Mouse (Mus musculus): ENCODE measurements around the gene Plekhg5.

The Plekhg5 gene

GRCm38 (mm10) chr4:152153771-152154177 is 81.5 kb downstream of the Plekhg5 start:
- peak; percentile 93 for DNase-seq

GRCm38 (mm10) chr4:152155019-152155418 is 82.7 kb downstream of the Plekhg5 start:
- DNase-seq, result no peak

DNA sequence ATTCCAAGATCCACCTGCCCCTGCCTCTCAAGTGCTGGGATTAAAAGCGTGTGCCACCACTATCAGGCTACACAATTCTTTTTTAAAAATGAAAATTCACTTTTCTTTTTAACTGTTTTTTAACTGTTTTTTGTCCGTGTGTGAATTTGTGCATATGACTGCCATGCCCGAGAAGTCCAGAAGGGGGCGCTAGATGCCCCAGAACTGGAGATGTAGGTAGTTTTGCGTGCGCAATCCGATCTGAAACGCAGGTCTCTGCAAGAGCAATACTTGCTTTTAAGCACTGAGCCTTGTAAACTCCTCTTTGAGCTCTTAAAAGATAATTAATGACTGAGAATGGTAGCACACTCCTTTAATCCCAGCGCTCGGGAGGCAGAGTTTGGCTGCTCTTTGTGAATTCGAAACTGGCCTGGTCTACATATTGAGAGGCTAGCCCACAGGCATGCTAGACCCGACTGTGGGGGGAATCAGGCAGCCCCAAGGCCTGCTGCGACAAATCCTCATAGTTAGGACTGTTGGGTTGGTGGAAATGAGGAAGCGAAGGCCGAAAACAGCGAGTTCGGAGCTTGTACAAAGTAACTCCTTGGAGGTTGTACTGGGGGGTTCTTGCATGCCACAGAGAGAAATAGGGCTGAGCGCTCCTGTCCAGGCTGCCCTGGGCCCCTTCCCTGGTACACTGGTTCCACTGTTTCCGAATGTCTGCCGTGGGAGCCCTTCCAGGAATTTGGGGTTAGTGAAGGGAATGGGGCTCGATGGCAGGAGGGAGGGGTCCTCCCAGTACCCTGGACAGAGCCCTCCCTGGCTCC is 85.7 kb downstream of the Plekhg5 start:
- DNase-seq, result peak; percentile 56

DNA sequence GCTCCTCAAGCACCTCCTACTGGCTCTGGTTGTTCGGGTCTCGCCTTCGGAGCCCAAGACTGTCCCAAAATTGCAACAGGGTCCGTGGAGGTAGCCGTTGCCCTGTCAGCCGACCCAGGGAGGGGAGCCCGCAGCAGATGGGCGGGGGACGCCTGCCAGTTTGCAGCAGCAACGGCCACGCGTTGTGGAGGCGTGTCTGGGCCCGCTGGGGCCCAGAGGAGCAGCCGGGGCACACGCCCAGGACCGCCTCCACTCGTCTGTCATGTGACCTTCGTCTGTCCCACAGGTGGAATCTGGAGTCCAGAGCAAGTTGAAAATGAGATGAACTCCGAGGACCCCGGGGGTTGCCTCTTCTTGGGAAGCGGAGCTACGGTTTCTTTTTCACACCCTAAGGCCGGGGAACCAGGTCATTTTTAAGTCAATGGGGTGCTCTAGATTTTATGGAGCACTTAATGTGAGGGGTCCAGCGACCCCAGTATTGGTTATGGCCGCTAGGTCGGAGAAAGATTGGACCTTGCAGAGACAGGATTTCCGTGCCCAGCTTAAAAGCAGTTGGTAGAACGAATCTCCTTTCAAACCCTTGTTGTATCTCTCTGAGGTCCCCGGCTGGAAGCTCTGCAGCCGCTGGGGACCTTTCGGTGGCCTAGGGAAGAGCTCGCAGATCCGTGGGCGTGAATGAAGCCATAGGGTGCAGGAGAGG is 86.4 kb downstream of the Plekhg5 start, which contains the start of gene Hes2:
Hes2 (plus strand) TSS at position 283 of the 700 bp plus-strand sequence.
- no peak for DNase-seq

DNA sequence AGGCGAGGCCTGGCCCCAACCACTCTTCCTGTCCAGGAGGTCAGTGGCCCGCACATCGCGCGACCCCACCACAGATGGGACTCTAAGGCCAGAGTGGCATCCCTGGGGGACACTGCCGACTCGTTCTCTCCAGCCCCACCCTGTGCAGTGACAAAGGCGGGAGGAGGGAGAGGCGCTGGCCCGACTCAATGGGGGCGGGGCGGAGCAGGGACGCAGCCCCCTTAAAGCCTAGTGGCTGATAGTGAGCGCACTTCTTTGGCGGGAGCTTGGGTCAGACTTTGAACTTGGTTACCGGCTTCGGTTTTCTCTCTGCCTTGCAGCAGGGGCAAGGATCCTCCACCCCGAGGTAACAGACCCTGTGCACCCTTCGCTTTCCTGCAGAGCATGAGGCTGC is 87.0 kb downstream of the Plekhg5 start:
- DNase-seq, result no peak

- no peak for DNase-seq
Measured at GRCm38 (mm10) chr4:152160748-152161147, 88.5 kb downstream of the Plekhg5 start.

DNA sequence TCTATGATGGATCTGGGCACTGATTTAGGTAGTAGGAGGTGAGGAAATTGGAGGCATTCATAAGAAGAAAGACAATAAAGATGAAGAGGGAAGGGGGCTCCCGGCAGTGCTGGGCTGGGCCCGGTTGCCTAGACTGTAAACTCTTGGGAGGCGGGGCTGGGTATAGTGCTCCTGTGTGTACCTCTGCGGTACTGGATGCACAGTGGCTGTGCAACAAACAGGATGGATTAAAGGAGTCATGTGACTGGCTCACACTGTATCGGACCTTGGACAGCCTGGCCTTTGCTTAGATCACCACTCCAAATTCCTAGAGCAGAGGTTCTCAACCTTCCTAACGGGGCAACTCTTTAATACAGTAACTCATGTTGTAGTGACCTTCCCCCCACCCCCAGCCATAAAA is 89.3 kb downstream of the Plekhg5 start:
- DNase-seq, result no peak

DNA sequence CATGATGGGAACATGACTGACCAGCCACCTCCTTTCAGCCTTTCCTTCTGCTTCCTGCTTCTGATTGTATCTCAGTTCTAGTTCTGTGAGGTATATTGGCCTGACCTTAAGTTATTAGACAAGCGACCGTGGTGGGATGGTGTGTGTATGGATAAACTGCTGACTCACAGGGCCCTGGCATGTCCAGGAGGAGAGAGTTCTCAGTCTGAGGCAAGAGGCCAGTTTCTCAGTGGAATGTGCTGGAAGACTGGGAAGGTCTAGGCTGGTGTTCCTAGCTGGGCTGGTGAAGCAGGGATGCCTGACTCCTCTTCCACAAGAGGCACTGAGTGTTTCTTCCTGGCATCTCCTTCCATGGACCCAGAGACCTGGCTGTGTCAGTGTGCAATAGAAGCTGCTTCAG is 90.5 kb downstream of the Plekhg5 start:
- DNase-seq, result no peak
